Mouse (Mus musculus): ENCODE data around the gene Usp40. TPM values are rescaled to one million over a fixed set of nuclear protein-coding genes. Genes with fewer than 3 reads are reported as not detected.

Gene Usp40
- polyA plus RNA-seq, 1 experiment, result 16.7 TPM

DNA sequence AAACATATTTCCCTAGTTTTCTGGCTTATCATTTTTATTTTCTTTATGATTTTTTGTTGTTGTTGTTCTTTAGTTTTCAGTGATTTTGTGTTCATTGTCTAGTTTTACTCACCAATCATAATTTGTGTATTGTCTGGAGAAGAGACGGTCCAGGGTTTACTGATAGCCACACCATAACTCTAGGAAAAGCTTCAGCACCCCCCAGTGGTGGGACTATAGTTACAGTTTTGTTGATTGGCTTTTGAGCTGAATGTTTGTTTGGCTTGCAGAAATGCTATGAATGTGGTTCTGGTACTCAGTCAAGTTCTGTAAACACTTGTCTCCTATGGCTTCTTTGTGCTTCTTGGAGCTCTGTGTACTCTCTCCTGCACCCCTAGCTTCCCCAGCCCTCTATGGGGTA, 85.7 kb downstream of the Usp40 start:
- TF ChIP-seq CTCF (IDR thresholded peaks at IDR 0.05; ENCODE audit: low read depth, low read length) (no peak), POLR2A (IDR thresholded peaks at IDR 0.05; ENCODE audit: borderline replicate concordance, low read depth, low read length) (no peak)
- H3K27ac ChIP-seq (ENCODE audit: insufficient read depth, low read depth, low read length), result no peak overlapping the region
- no peaks in the 10 kb centered on the region for H3K4me1 ChIP-seq (ENCODE audit: control insufficient read depth, insufficient read depth, low read length)
- H3K4me3 ChIP-seq (ENCODE audit: insufficient read depth, low read length), result no peak overlapping the region

GRCm38 (mm10) chr1:87920056-87920614, 88.2 kb downstream of the Usp40 start:
- no peak overlapping the region for H3K27ac ChIP-seq (ENCODE audit: insufficient read depth, low read depth, low read length)
- no peak overlapping the region for H3K4me3 ChIP-seq (ENCODE audit: insufficient read depth, low read length)
- H3K4me1 ChIP-seq (ENCODE audit: control insufficient read depth, insufficient read depth, low read length), result no peaks in the 10 kb centered on the region
- no peak for TF ChIP-seq CTCF (IDR thresholded peaks at IDR 0.05; ENCODE audit: low read depth, low read length)
- no peak for TF ChIP-seq POLR2A (IDR thresholded peaks at IDR 0.05; ENCODE audit: borderline replicate concordance, low read depth, low read length)

DNA sequence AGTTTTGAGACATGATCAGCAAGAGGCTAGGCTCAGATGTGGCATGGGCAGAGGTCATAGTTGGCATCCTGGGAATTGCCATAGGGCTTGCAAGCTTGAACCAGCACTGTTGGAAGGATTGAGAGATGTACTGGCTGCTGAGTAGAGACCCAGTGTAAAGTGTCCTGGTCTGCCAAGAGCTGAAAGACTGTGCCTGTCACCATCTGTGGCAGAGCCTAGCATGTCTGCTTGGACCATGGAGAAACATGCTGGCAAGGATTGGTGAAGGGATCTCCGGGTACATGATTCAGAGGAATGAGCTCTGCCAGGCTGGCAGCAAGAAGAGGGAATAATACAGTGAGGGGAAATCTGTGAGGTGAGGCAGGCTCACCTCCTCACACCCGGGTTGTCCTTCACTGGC, 90.3 kb downstream of the Usp40 start:
- no peak for TF ChIP-seq POLR2A (IDR thresholded peaks at IDR 0.05; ENCODE audit: borderline replicate concordance, low read depth, low read length)
- TF ChIP-seq CTCF (IDR thresholded peaks at IDR 0.05; ENCODE audit: low read depth, low read length), result no peak
- no peak overlapping the region for H3K4me3 ChIP-seq (ENCODE audit: insufficient read depth, low read length)
- H3K4me1 ChIP-seq (ENCODE audit: control insufficient read depth, insufficient read depth, low read length), result peaks cover 18% of the 10 kb centered on the region

DNA sequence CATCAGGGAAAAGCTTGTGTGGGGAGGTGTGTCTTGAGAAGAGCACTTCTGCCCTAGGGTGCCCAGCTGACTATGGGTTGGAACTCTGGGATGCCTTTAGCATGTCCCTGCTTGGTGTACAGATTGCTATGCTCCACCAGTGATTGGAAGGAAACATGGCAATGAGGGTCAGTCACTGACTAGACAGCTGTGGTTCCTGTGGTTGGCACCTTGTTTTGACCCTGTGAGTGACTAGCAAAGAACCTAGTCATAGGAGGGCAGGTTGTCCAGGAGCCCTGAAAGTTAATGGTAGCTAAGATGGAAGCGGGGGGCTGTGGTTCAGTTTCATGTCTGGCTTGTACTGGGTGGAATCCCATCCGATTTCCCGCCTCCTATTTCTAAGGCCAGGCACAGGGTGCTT, 91.0 kb downstream of the Usp40 start:
- no peak overlapping the region for H3K27ac ChIP-seq (ENCODE audit: insufficient read depth, low read depth, low read length)
- TF ChIP-seq CTCF (IDR thresholded peaks at IDR 0.05; ENCODE audit: low read depth, low read length), result no peak
- no peak for TF ChIP-seq POLR2A (IDR thresholded peaks at IDR 0.05; ENCODE audit: borderline replicate concordance, low read depth, low read length)
- no peak overlapping the region for H3K4me3 ChIP-seq (ENCODE audit: insufficient read depth, low read length)
- peaks cover 25% of the 10 kb centered on the region for H3K4me1 ChIP-seq (ENCODE audit: control insufficient read depth, insufficient read depth, low read length)

More for the DNA sequence above, 90.3 kb downstream of the Usp40 start:
- no peak overlapping the region for H3K27ac ChIP-seq (ENCODE audit: insufficient read depth, low read depth, low read length)

GRCm38 (mm10) chr1:87913356-87913755, 95.0 kb downstream of the Usp40 start:
- no peak overlapping the region for H3K4me3 ChIP-seq (ENCODE audit: insufficient read depth, low read length)
- H3K27ac ChIP-seq (ENCODE audit: insufficient read depth, low read depth, low read length), result no peak overlapping the region
- H3K4me1 ChIP-seq (ENCODE audit: control insufficient read depth, insufficient read depth, low read length), result peaks cover 41% of the 10 kb centered on the region
- TF ChIP-seq POLR2A (IDR thresholded peaks at IDR 0.05; ENCODE audit: borderline replicate concordance, low read depth, low read length), result no peak
- no peak for TF ChIP-seq CTCF (IDR thresholded peaks at IDR 0.05; ENCODE audit: low read depth, low read length)

DNA sequence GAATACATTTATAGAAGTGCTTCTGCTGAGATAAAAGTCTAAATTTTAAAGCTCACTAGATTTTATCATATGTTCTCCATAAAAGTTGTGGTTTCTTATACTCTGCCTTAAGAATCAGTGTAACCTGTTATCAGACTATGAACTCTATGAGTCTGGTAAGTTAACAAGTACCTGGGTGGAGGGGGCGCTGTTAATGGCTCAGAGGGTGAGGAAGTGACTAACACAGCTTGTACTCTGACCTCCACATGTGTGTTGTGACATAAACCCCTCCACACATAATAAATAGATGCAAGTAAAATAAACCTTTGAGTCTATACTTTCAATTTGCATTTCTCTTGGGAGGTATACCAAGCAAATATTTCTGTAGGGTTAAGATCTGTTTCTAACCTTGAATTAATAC, 97.9 kb downstream of the Usp40 start:
- TF ChIP-seq POLR2A (IDR thresholded peaks at IDR 0.05; ENCODE audit: borderline replicate concordance, low read depth, low read length), result no peak
- TF ChIP-seq CTCF (IDR thresholded peaks at IDR 0.05; ENCODE audit: low read depth, low read length), result no peak
- H3K4me1 ChIP-seq (ENCODE audit: control insufficient read depth, insufficient read depth, low read length), result peaks cover 45% of the 10 kb centered on the region
- H3K4me3 ChIP-seq (ENCODE audit: insufficient read depth, low read length), result no peak overlapping the region
- H3K27ac ChIP-seq (ENCODE audit: insufficient read depth, low read depth, low read length), result no peak overlapping the region

DNA sequence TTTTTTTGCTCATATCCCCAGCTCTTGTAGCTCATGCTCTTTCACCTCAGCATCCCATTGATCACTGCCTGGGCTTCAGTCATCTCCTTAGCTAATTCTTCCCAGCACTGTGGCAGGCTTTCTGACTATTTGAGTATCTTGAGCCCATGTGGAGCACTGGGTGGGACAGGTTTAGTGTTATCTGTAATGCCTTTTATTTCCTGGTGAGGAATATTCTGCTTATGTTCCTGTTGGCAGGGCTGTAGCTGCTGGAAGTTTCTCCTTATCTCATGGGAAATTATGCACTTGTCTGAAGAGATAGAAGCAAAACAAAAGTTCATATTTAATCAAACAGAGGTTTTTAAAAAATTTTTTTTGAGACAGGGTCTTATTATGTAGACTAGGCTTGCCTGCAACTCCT, 98.8 kb downstream of the Usp40 start:
- TF ChIP-seq CTCF (IDR thresholded peaks at IDR 0.05; ENCODE audit: low read depth, low read length) (no peak), POLR2A (IDR thresholded peaks at IDR 0.05; ENCODE audit: borderline replicate concordance, low read depth, low read length) (no peak)
- no peak overlapping the region for H3K4me3 ChIP-seq (ENCODE audit: insufficient read depth, low read length)

GRCm38 (mm10) chr1:87908736-87909135, 99.6 kb downstream of the Usp40 start:
- Histone ChIP-seq H3K4me1 (ENCODE audit: control insufficient read depth, insufficient read depth, low read length) (peaks cover 32% of the 10 kb centered on the region), H3K27ac (ENCODE audit: insufficient read depth, low read depth, low read length) (no peak overlapping the region), H3K4me3 (ENCODE audit: insufficient read depth, low read length) (no peak overlapping the region)
- no peak for TF ChIP-seq POLR2A (IDR thresholded peaks at IDR 0.05; ENCODE audit: borderline replicate concordance, low read depth, low read length)

More for the DNA sequence above, 98.8 kb downstream of the Usp40 start:
- Histone ChIP-seq H3K27ac (ENCODE audit: insufficient read depth, low read depth, low read length) (no peak overlapping the region), H3K4me1 (ENCODE audit: control insufficient read depth, insufficient read depth, low read length) (peaks cover 39% of the 10 kb centered on the region)

GRCm38 (mm10) chr1:87908006-87908405, 100.3 kb downstream of the Usp40 start:
- peaks cover 26% of the 10 kb centered on the region for H3K4me1 ChIP-seq (ENCODE audit: control insufficient read depth, insufficient read depth, low read length)
- TF ChIP-seq POLR2A (IDR thresholded peaks at IDR 0.05; ENCODE audit: borderline replicate concordance, low read depth, low read length) (no peak), CTCF (IDR thresholded peaks at IDR 0.05; ENCODE audit: low read depth, low read length) (no peak)
- no peak overlapping the region for H3K27ac ChIP-seq (ENCODE audit: insufficient read depth, low read depth, low read length)

DNA sequence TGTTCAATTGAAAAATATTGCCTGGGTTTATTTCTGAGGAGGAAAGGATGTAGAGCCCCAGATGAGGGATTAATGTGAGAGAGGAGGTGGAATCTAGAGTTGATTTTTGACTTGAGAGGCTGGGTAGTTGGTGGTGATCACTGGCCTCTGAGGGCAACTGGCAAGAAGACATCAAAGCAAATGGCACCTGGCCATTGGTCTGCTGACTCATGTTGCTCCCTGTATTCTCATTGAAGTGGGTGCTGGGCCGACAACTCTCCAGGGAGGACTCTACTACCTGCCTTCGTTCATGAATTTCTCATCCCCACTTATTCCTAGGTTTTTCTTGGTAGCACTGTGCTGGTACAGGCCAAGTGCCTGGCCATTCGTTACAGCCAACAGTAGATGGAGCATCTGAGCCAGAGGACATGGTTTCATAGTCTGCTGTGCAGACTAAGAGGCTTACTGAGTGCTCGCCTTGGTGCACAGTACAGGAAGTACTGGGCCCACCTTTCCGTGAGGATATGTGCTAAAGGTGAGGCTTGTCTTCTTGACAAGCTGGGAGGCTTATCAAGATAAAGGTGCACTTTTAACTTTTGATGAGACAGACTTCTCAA, 101.9 kb downstream of the Usp40 start:
- TF ChIP-seq CTCF (IDR thresholded peaks at IDR 0.05; ENCODE audit: low read depth, low read length) (0 out of 2 replicates have a peak, but pooled peaks have one; percentile 7), POLR2A (IDR thresholded peaks at IDR 0.05; ENCODE audit: borderline replicate concordance, low read depth, low read length) (no peak)
- Histone ChIP-seq H3K27ac (ENCODE audit: insufficient read depth, low read depth, low read length) (no peak overlapping the region), H3K4me1 (ENCODE audit: control insufficient read depth, insufficient read depth, low read length) (peaks cover 19% of the 10 kb centered on the region)

More at GRCm38 (mm10) chr1:87908006-87908405, 100.3 kb downstream of the Usp40 start:
- H3K4me3 ChIP-seq (ENCODE audit: insufficient read depth, low read length), result no peak overlapping the region

More for the DNA sequence above, 101.9 kb downstream of the Usp40 start:
- no peak overlapping the region for H3K4me3 ChIP-seq (ENCODE audit: insufficient read depth, low read length)

All from bone marrow macrophage, adult 2 months (primary cell).